Mouse (Mus musculus) embryonic fibroblast, embryonic 13.5 days (primary cell): ENCODE data around the gene Itgb7.

Experiments
- CTCF ChIP-seq: IDR thresholded peaks from 2 replicates; pipeline ENCODE4 v1.5.1; 2011; ENCODE audit warnings: mild to moderate bottlenecking, control low read depth, low read length, moderate library complexity, borderline replicate concordance; ENCODE audit not compliant: insufficient read depth
- POLR2A ChIP-seq: IDR thresholded peaks from 2 replicates; pipeline ENCODE4 v1.6.1; 2011; ENCODE audit warnings: low read depth, mild to moderate bottlenecking, control low read depth, low read length, moderate library complexity

- no peak for TF ChIP-seq POLR2A
- TF ChIP-seq CTCF = no peak
Observed at GRCm38 (mm10) chr15:102191699-102192098, 40.0 kb downstream of the Itgb7 start.
